Mouse (Mus musculus): ENCODE results near the gene Trim16.

- TF ChIP-seq CTCF (conservative IDR thresholded peaks at IDR 0.05; ENCODE audit: low read length) (no peak), POU5F1 (IDR thresholded peaks at IDR 0.05; ENCODE audit: borderline replicate concordance, low read length) (no peak)
Measured at GRCm38 (mm10) chr11:62812268-62812667, 7.8 kb upstream of the Trim16 start.

Data from E14TG2a.4 (cell line).